In the genomic region with DNA sequence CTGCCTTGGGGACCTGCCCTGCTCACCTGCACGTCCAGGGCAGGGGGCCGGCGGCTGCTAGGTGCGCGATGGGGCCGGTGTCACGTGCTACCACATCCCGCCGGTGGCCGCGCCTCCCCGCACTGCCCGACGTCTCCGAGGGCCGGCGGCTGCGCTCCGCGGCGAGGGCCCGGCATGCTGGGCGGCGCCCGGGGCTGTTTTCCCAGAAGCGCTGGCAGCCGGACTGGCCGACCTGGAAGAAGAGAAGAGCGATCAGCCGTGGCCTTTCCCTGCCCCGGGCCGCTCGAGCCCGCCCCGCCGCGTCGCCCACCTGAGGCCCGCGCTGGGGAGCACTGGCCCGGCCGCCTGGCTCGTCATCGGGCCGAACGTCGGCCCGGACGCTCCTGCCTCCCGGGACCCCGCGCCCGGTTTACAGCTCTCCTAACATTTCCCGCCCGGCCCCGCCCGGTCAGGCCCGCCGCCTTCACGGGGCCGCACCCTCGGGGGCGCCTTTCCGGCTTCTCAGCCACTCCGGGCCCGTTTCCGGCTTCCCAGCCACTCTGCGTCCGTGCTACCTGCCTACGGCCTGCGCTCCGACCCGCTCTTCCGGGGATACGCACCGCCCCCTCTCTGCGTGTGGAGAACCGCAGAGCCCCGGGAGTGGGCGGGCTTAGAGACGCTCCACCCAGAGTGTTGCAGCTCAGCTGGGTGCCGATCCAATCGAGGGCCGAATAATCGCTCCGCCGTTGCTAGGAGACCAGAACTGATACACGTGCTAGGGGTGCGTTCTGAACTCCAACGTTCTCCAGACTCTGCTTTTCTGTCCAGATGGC, we compare ENCODE assay signal across 8 mouse cellular contexts. TPM values are rescaled to one million over a fixed set of nuclear protein-coding genes. Genes with fewer than 3 reads are reported as not detected.
DNase-seq lines count a peak whose midpoint lies in the region; ATAC-seq lines count a peak whose summit lies in the region.

TSS of gene Prdm4 (minus strand) at position 645 of the 812 bp plus-strand sequence.

- peak; percentile 99 for ATAC-seq in megakaryocyte progenitor cell, adult 5-6 weeks (replicated peaks; ENCODE audit: poor library complexity)

- DNase-seq in adipocyte (ENCODE audit: low spot score): peak; percentile 97
- DNase-seq in embryo, embryonic 10 days (ENCODE audit: low spot score): peak; percentile 99
- DNase-seq in gastrocnemius, postnatal 10 days: peak; percentile 92
- DNase-seq in induced T-regulatory cell, adult 2 months (ENCODE audit: low read depth): peak; percentile 99
- peak; percentile 96 to 97 for DNase-seq in left cerebral cortex, adult 9 months (ENCODE audit: low spot score in 2 of 2)
- peak; percentile 97 for DNase-seq in right cerebral cortex, postnatal 14 days
- peak; percentile 93 to 96 for DNase-seq in urinary bladder, postnatal 36 days (ENCODE audit: low spot score in 2 of 2)

RNA-seq across cellular contexts. Expression of gene Prdm4, which starts in this region (rescaled TPM):
- total RNA-seq in gastrocnemius, postnatal 10 days (2021): 10 to 100 TPM; 11.5 to 14.4 TPM
- total RNA-seq in megakaryocyte progenitor cell, adult 5-6 weeks (2015): 24.7 and 27.4 TPM in 2 replicates
- total RNA-seq in megakaryocyte progenitor cell, adult 5-6 weeks (2017): 25.4 and 29.0 TPM in 2 replicates

Comparison
In these comparisons a context has a peak if more than half of its experiments do, and no peak if none do; other contexts are left out.
1. Peak in every context shown above with its lines: DNase-seq and ATAC-seq.